Mouse (Mus musculus): ENCODE data around the gene Gm3776. TPM values are rescaled to one million over a fixed set of nuclear protein-coding genes. Genes with fewer than 3 reads are reported as not detected.
A peak's percentile ranks its signal among the peaks of the same experiment; 100 is the strongest.
"Not testable (repeated sequence)": the region's sequence is repeated elsewhere in the genome, so short reads cannot be mapped to it uniquely, and the experiment has no call there.

Gene Gm3776
- polyA plus RNA-seq (2016; fragmentation: Nextera tagmentation; extraction: Ambion mirVana) = not detected in 2 replicates

- not testable (repeated sequence) for H3K4me3 ChIP-seq
These were observed at the start of gene Gm3776 for GRCm38 (mm10) chr9:78256914-78257313. Gene Gm3776, plus strand, starts transcription at chr9:78257129.

GRCm38 (mm10) chr9:78208956-78209355 is 48.0 kb upstream of the Gm3776 start:
- WGBS = 70% methylated on average over 4 of the region's 4 CpGs
- no peaks in the 10 kb centered on the region for H3K4me1 ChIP-seq (replicated peaks)
- H3K27me3 ChIP-seq (ENCODE audit: insufficient read depth, poor library complexity, severe bottlenecking) = no peaks in the 10 kb centered on the region
- H3K4me3 ChIP-seq = no peak overlapping the region
- no peak overlapping the region for H3K27ac ChIP-seq
- peaks cover 35% of the 10 kb centered on the region; the same call in 1 of the 2 replicates for H3K36me3 ChIP-seq
- H3K9me3 ChIP-seq = no peaks in the 10 kb centered on the region
- DNase-seq (ENCODE audit: low spot score) = no peak

More at GRCm38 (mm10) chr9:78256914-78257313, at the start of gene Gm3776:
- H3K27ac ChIP-seq; DNase-seq (ENCODE audit: low spot score); H3K27me3 ChIP-seq (ENCODE audit: insufficient read depth, poor library complexity, severe bottlenecking); H3K4me1 ChIP-seq (replicated peaks); H3K36me3 ChIP-seq; H3K9me3 ChIP-seq: not testable (repeated sequence)
- 83% methylated on average over 2 of the region's 3 CpGs for WGBS

GRCm38 (mm10) chr9:78210079-78210478 is 46.9 kb upstream of the Gm3776 start:
- Histone ChIP-seq H3K4me1 (replicated peaks) (no peaks in the 10 kb centered on the region), H3K27me3 (ENCODE audit: insufficient read depth, poor library complexity, severe bottlenecking) (no peaks in the 10 kb centered on the region), H3K4me3 (no peak overlapping the region), H3K27ac (no peak overlapping the region), H3K36me3 (peaks cover 32% of the 10 kb centered on the region; the same call in 1 of the 2 replicates), H3K9me3 (no peaks in the 10 kb centered on the region)
- DNase-seq (ENCODE audit: low spot score) = no peak
- WGBS = 95% methylated on average over 3 of the region's 3 CpGs

- Histone ChIP-seq H3K9me3 (0 out of 2 replicates have a peak, but pooled peaks cover 3% of the 10 kb centered on the region), H3K27ac (no peak overlapping the region), H3K27me3 (ENCODE audit: insufficient read depth, poor library complexity, severe bottlenecking) (no peaks in the 10 kb centered on the region), H3K4me1 (replicated peaks) (no peaks in the 10 kb centered on the region), H3K4me3 (no peak overlapping the region), H3K36me3 (peaks cover 25% of the 10 kb centered on the region; the same call in 1 of the 2 replicates)
- 94% methylated on average over 2 of the region's 2 CpGs for WGBS
- DNase-seq (ENCODE audit: low spot score) = no peak
These were observed 46.1 kb upstream of the Gm3776 start for GRCm38 (mm10) chr9:78210821-78211220.

- Histone ChIP-seq H3K36me3 (peaks cover 23% of the 10 kb centered on the region; the same call in 1 of the 2 replicates), H3K4me1 (replicated peaks) (no peaks in the 10 kb centered on the region), H3K27ac (no peak overlapping the region), H3K27me3 (ENCODE audit: insufficient read depth, poor library complexity, severe bottlenecking) (no peaks in the 10 kb centered on the region), H3K9me3 (0 out of 2 replicates have a peak, but pooled peaks cover 3% of the 10 kb centered on the region), H3K4me3 (no peak overlapping the region)
- 94% methylated on average over 3 of the region's 3 CpGs for WGBS
- no peak for DNase-seq (ENCODE audit: low spot score)
These were observed 45.4 kb upstream of the Gm3776 start for GRCm38 (mm10) chr9:78211521-78211920.

- Histone ChIP-seq H3K4me3 (no peak overlapping the region), H3K9me3 (0 out of 2 replicates have a peak, but pooled peaks cover 3% of the 10 kb centered on the region), H3K27me3 (ENCODE audit: insufficient read depth, poor library complexity, severe bottlenecking) (no peaks in the 10 kb centered on the region), H3K27ac (no peak overlapping the region), H3K4me1 (replicated peaks) (no peaks in the 10 kb centered on the region), H3K36me3 (peaks cover 20% of the 10 kb centered on the region; the same call in 1 of the 2 replicates)
- DNase-seq (ENCODE audit: low spot score) = no peak
- WGBS = 84% methylated on average over 7 of the region's 7 CpGs
These were observed 44.4 kb upstream of the Gm3776 start for GRCm38 (mm10) chr9:78212341-78213049.

- H3K4me3 ChIP-seq = no peak overlapping the region
- 83% methylated on average over 4 of the region's 4 CpGs for WGBS
- no peaks in the 10 kb centered on the region for H3K36me3 ChIP-seq
- no peak for DNase-seq (ENCODE audit: low spot score)
- H3K9me3 ChIP-seq = 0 out of 2 replicates have a peak, but pooled peaks cover 3% of the 10 kb centered on the region
- H3K4me1 ChIP-seq (replicated peaks) = no peaks in the 10 kb centered on the region
- no peaks in the 10 kb centered on the region for H3K27me3 ChIP-seq (ENCODE audit: insufficient read depth, poor library complexity, severe bottlenecking)
- H3K27ac ChIP-seq = no peak overlapping the region
These were observed 39.9 kb upstream of the Gm3776 start for GRCm38 (mm10) chr9:78217074-78217473.

- DNase-seq (ENCODE audit: low spot score) = no peak
- 72% methylated on average over 8 of the region's 8 CpGs for WGBS
These were observed 34.3 kb upstream of the Gm3776 start for GRCm38 (mm10) chr9:78222616-78223015.

GRCm38 (mm10) chr9:78223221-78223902 is 33.6 kb upstream of the Gm3776 start:
- Histone ChIP-seq H3K9me3 (no peaks in the 10 kb centered on the region), H3K27me3 (ENCODE audit: insufficient read depth, poor library complexity, severe bottlenecking) (no peaks in the 10 kb centered on the region), H3K4me3 (no peak overlapping the region), H3K27ac (no peak overlapping the region), H3K4me1 (replicated peaks) (peaks cover 7% of the 10 kb centered on the region; the same call in 1 of the 2 replicates), H3K36me3 (no peaks in the 10 kb centered on the region)
- DNase-seq (ENCODE audit: low spot score) = peak; percentile 15
- WGBS = 75% methylated on average over 10 of the region's 10 CpGs

More at GRCm38 (mm10) chr9:78222616-78223015, 34.3 kb upstream of the Gm3776 start:
- no peak overlapping the region for H3K27ac ChIP-seq
- no peaks in the 10 kb centered on the region for H3K9me3 ChIP-seq
- H3K27me3 ChIP-seq (ENCODE audit: insufficient read depth, poor library complexity, severe bottlenecking) = no peaks in the 10 kb centered on the region
- peaks cover 7% of the 10 kb centered on the region; the same call in 1 of the 2 replicates for H3K4me1 ChIP-seq (replicated peaks)
- no peaks in the 10 kb centered on the region for H3K36me3 ChIP-seq
- no peak overlapping the region for H3K4me3 ChIP-seq

- Histone ChIP-seq H3K27me3 (ENCODE audit: insufficient read depth, poor library complexity, severe bottlenecking) (no peaks in the 10 kb centered on the region), H3K9me3 (no peaks in the 10 kb centered on the region), H3K4me1 (replicated peaks) (peaks cover 7% of the 10 kb centered on the region; the same call in 1 of the 2 replicates), H3K27ac (no peak overlapping the region), H3K4me3 (no peak overlapping the region), H3K36me3 (no peaks in the 10 kb centered on the region)
- 90% methylated on average over 2 of the region's 2 CpGs for WGBS
- no peak for DNase-seq (ENCODE audit: low spot score)
These were observed 32.5 kb upstream of the Gm3776 start for GRCm38 (mm10) chr9:78224418-78224817.

GRCm38 (mm10) chr9:78225304-78225703 is 31.6 kb upstream of the Gm3776 start:
- Histone ChIP-seq H3K4me3 (no peak overlapping the region), H3K9me3 (no peaks in the 10 kb centered on the region), H3K36me3 (no peaks in the 10 kb centered on the region), H3K4me1 (replicated peaks) (peaks cover 7% of the 10 kb centered on the region; the same call in 1 of the 2 replicates), H3K27ac (no peak overlapping the region), H3K27me3 (ENCODE audit: insufficient read depth, poor library complexity, severe bottlenecking) (no peaks in the 10 kb centered on the region)
- 86% methylated on average over 11 of the region's 11 CpGs for WGBS
- no peak for DNase-seq (ENCODE audit: low spot score)

GRCm38 (mm10) chr9:78228122-78228521 is 28.8 kb upstream of the Gm3776 start:
- no peak for DNase-seq (ENCODE audit: low spot score)
- Histone ChIP-seq H3K36me3 (no peaks in the 10 kb centered on the region), H3K4me1 (replicated peaks) (peaks cover 7% of the 10 kb centered on the region; the same call in 1 of the 2 replicates), H3K27me3 (ENCODE audit: insufficient read depth, poor library complexity, severe bottlenecking) (no peaks in the 10 kb centered on the region), H3K4me3 (no peak overlapping the region), H3K27ac (no peak overlapping the region), H3K9me3 (no peaks in the 10 kb centered on the region)
- 93% methylated on average over 2 of the region's 2 CpGs for WGBS

- DNase-seq (ENCODE audit: low spot score); H3K4me1 ChIP-seq (replicated peaks); H3K4me3 ChIP-seq; H3K36me3 ChIP-seq; H3K9me3 ChIP-seq; H3K27me3 ChIP-seq (ENCODE audit: insufficient read depth, poor library complexity, severe bottlenecking); H3K27ac ChIP-seq: not testable (repeated sequence)
- 77% methylated on average over 3 of the region's 3 CpGs for WGBS
These were observed 27.3 kb upstream of the Gm3776 start for GRCm38 (mm10) chr9:78229658-78230057.
